ENCODE assay signal across 8 mouse cellular contexts in genomic region chr3:96558668-96559196, GRCm38 (mm10). TPM values are rescaled to one million over a fixed set of nuclear protein-coding genes. Genes with fewer than 3 reads are reported as not detected.
DNase-seq lines count a peak whose midpoint lies in the region; ATAC-seq and TF ChIP-seq lines count a peak whose summit lies in the region.

No protein-coding gene starts in this region.

- H3K4me2 ChIP-seq in heart, embryonic 13.5 days, result peak overlapping the region; percentile 93
- H3K4me2 ChIP-seq in liver, embryonic 12.5 days, result peak overlapping the region; percentile 79

- peak overlapping the region; percentile 64 for H3K27ac ChIP-seq in ES-Bruce4 (ENCODE audit: insufficient read depth, low read length)
- H3K27ac ChIP-seq in heart, embryonic 13.5 days (replicated peaks), result peak overlapping the region; percentile 99
- peak overlapping the region; percentile 88 for H3K27ac ChIP-seq in liver, embryonic 12.5 days

- no peak for TF ChIP-seq CTCF in ES-Bruce4 (IDR thresholded peaks at IDR 0.05; ENCODE audit: low read depth, low read length)

- no peak for TF ChIP-seq EP300 in ES-Bruce4 (IDR thresholded peaks at IDR 0.05; ENCODE audit: insufficient read depth, low read depth, low read length)

- no peaks in the 10 kb centered on the region for H3K4me1 ChIP-seq in ES-Bruce4 (ENCODE audit: control insufficient read depth, insufficient read depth, low read length)
- peaks cover 56% of the 10 kb centered on the region for H3K4me1 ChIP-seq in heart, embryonic 13.5 days
- H3K4me1 ChIP-seq in liver, embryonic 12.5 days, result peaks cover 60% of the 10 kb centered on the region

- no peak for TF ChIP-seq POLR2A in ES-Bruce4 (IDR thresholded peaks at IDR 0.05; ENCODE audit: insufficient read depth, low read length)

- WGBS in heart, embryonic 13.5 days, result 15% methylated on average over 10 of the region's 10 CpGs
- 14% methylated on average over 10 of the region's 10 CpGs for WGBS in liver, embryonic 12.5 days (ENCODE audit: insufficient replicate concordance)

- no peaks in the 10 kb centered on the region for H3K9me3 ChIP-seq in ES-Bruce4 (replicated peaks; ENCODE audit: control insufficient read depth, insufficient read depth, low read length, poor library complexity, severe bottlenecking)
- no peaks in the 10 kb centered on the region for H3K9me3 ChIP-seq in heart, embryonic 13.5 days
- H3K9me3 ChIP-seq in liver, embryonic 12.5 days (replicated peaks), result no peaks in the 10 kb centered on the region

- H3K9ac ChIP-seq in ES-Bruce4 (ENCODE audit: low read depth, poor library complexity, severe bottlenecking), result peak overlapping the region; percentile 93
- H3K9ac ChIP-seq in heart, embryonic 13.5 days, result peak overlapping the region; percentile 100
- peak overlapping the region; percentile 88 for H3K9ac ChIP-seq in liver, embryonic 12.5 days

- H3K36me3 ChIP-seq in ES-Bruce4 (ENCODE audit: control insufficient read depth, insufficient read depth, low read length, poor library complexity, severe bottlenecking), result peaks cover 32% of the 10 kb centered on the region
- peaks cover 32% of the 10 kb centered on the region for H3K36me3 ChIP-seq in heart, embryonic 13.5 days
- H3K36me3 ChIP-seq in liver, embryonic 12.5 days, result peaks cover 25% of the 10 kb centered on the region

- ATAC-seq in heart, embryonic 13.5 days (ENCODE audit: extremely low read depth, insufficient number of reproducible peaks, low FRiP score, low TSS enrichment), result no peak
- no peak for ATAC-seq in liver, embryonic 12.5 days

- no peaks in the 10 kb centered on the region for H3K27me3 ChIP-seq in ES-Bruce4 (ENCODE audit: control insufficient read depth, insufficient read depth, low read length, poor library complexity, severe bottlenecking)
- H3K27me3 ChIP-seq in heart, embryonic 13.5 days (replicated peaks), result no peaks in the 10 kb centered on the region
- H3K27me3 ChIP-seq in liver, embryonic 12.5 days (replicated peaks), result no peaks in the 10 kb centered on the region

- H3K4me3 ChIP-seq in ES-Bruce4 (ENCODE audit: low read depth, low read length), result peak overlapping the region; percentile 99
- H3K4me3 ChIP-seq in heart, embryonic 13.5 days, result peak overlapping the region; percentile 96
- H3K4me3 ChIP-seq in liver, embryonic 12.5 days, result peak overlapping the region; percentile 72

- peak; percentile 10 for DNase-seq in embryo, embryonic 10.5 days (ENCODE audit: low spot score)
- no peak for DNase-seq in embryo, embryonic 10 days (ENCODE audit: low spot score)
- DNase-seq in ovary, postnatal 10 days (ENCODE audit: low spot score), result no peak
- DNase-seq in retina, embryonic 14.5 days (ENCODE audit: low spot score), result no peak
- DNase-seq in spleen, adult 18-20 months, result no peak

RNA-seq across cellular contexts. Expression of gene Txnip, which starts 1.0 kb away (rescaled TPM):
- polyA plus RNA-seq in ES-Bruce4 (2011; ENCODE audit: insufficient read depth, insufficient read length, low read depth, missing spikeins), result 450 and 464 TPM in 2 replicates
- polyA plus RNA-seq in heart, embryonic 13.5 days (2015; fragmentation: Nextera tagmentation; extraction: Ambion mirVana), result 156 and 165 TPM in 2 replicates
- polyA plus RNA-seq in liver, embryonic 12.5 days (2016; fragmentation: Nextera tagmentation; extraction: Ambion mirVana), result 28.6 and 29.9 TPM in 2 replicates

RNA-seq across cellular contexts. Expression of gene Gm16253, which starts 18.1 kb away (rescaled TPM):
- 1.1 and 1.7 TPM in 2 replicates for polyA plus RNA-seq in ES-Bruce4 (2011; ENCODE audit: insufficient read depth, insufficient read length, low read depth, missing spikeins)
- polyA plus RNA-seq in heart, embryonic 13.5 days (2015; fragmentation: Nextera tagmentation; extraction: Ambion mirVana), result 1.6 and 1.7 TPM in 2 replicates
- polyA plus RNA-seq in liver, embryonic 12.5 days (2016; fragmentation: Nextera tagmentation; extraction: Ambion mirVana), result 0.24 and 0.26 TPM in 2 replicates

RNA-seq across cellular contexts. Expression of gene Hfe2, which starts 33.8 kb away (rescaled TPM):
- 0.88 and 1.2 TPM in 2 replicates for polyA plus RNA-seq in ES-Bruce4 (2011; ENCODE audit: insufficient read depth, insufficient read length, low read depth, missing spikeins)
- 7.4 and 7.5 TPM in 2 replicates for polyA plus RNA-seq in heart, embryonic 13.5 days (2015; fragmentation: Nextera tagmentation; extraction: Ambion mirVana)
- 0.68 and 0.98 TPM in 2 replicates for polyA plus RNA-seq in liver, embryonic 12.5 days (2016; fragmentation: Nextera tagmentation; extraction: Ambion mirVana)

RNA-seq across cellular contexts. Expression of gene Polr3gl, which starts 35.2 kb away (rescaled TPM):
- polyA plus RNA-seq in ES-Bruce4 (2011; ENCODE audit: insufficient read depth, insufficient read length, low read depth, missing spikeins), result 16.2 and 22.8 TPM in 2 replicates
- 33.5 and 36.1 TPM in 2 replicates for polyA plus RNA-seq in heart, embryonic 13.5 days (2015; fragmentation: Nextera tagmentation; extraction: Ambion mirVana)
- 16.7 and 19.8 TPM in 2 replicates for polyA plus RNA-seq in liver, embryonic 12.5 days (2016; fragmentation: Nextera tagmentation; extraction: Ambion mirVana)

RNA-seq across cellular contexts. Expression of gene Ankrd34a, which starts 37.7 kb away (rescaled TPM):
- polyA plus RNA-seq in ES-Bruce4 (2011; ENCODE audit: insufficient read depth, insufficient read length, low read depth, missing spikeins), result 0.31 and 0.43 TPM in 2 replicates
- polyA plus RNA-seq in heart, embryonic 13.5 days (2015; fragmentation: Nextera tagmentation; extraction: Ambion mirVana), result 6.5 and 8.1 TPM in 2 replicates
- 0.33 and 0.44 TPM in 2 replicates for polyA plus RNA-seq in liver, embryonic 12.5 days (2016; fragmentation: Nextera tagmentation; extraction: Ambion mirVana)
